Mouse (Mus musculus): ENCODE data around the gene Ly6g6f. TPM values are rescaled to one million over a fixed set of nuclear protein-coding genes. Genes with fewer than 3 reads are reported as not detected.
A peak's percentile ranks its signal among the peaks of the same experiment; 100 is the strongest.

Ly6g6f gene
- polyA plus RNA-seq, 1 experiment from 2014 or later: not detected

DNA sequence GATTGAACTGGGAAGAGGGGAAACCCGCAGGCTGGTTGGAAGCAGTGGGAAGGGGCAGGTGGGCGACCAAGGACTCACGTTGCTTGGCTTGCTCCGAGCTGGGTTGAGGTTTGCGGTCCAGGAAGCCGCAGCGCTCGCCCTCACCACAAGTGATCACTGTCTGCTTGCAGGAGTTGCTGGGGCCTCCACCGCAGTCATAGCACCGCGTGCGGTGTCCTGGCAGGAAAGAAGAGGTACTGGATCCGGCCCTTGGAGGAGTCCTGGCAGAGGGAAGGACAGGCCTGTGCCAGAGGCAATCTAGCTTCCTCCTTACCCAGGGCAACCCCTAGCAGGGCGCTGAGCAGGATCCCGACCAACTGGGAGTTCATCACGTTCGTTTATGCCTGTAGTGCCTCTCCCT is 11.3 kb downstream of the Ly6g6f start:
- ATAC-seq (replicated peaks; ENCODE audit: low FRiP score, low read depth) (no peak), DNase-seq (ENCODE audit: low spot score) (no peak)
- Histone ChIP-seq H3K4me1 (replicated peaks; ENCODE audit: insufficient read depth, low read length) (peaks cover 3% of the 10 kb centered on the region; the same call in 1 of the 2 replicates), H3K4me2 (ENCODE audit: low read length) (no peak overlapping the region), H3K4me3 (replicated peaks; ENCODE audit: low read depth, low read length) (no peak overlapping the region), H3K27me3 (ENCODE audit: insufficient read depth, low read length) (no peaks in the 10 kb centered on the region), H3K27ac (no peak overlapping the region), H3K9me3 (replicated peaks; ENCODE audit: low read length) (no peaks in the 10 kb centered on the region), H3K36me3 (ENCODE audit: insufficient read depth, low read length) (no peaks in the 10 kb centered on the region), H3K9ac (ENCODE audit: low read depth, low read length) (no peak overlapping the region)
- 35% methylated on average over 17 of the region's 17 CpGs for WGBS
- no peak for TF ChIP-seq CTCF (IDR thresholded peaks at IDR 0.05; ENCODE audit: low read depth)

DNA sequence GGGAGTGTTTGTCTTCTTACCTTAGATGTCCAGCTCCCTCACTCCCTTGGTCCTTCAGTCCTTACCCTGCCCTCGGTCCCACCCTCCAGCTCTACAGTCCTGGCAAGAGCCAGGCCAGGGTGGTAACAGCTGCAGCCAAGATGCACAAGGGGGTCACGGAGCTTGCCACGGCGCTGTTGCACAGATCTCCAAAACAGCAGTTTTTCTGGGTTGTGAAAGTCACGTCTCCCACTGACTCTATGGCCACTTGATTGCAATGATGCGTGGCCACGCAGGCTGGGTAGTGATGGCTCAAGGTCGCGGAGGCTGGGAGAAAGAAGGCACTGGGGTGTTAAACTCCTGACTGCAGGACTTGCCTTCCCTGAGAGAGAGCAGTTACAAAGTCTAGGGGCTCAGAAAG is 14.0 kb downstream of the Ly6g6f start:
- Histone ChIP-seq H3K4me1 (replicated peaks; ENCODE audit: insufficient read depth, low read length) (0 out of 2 replicates have a peak, but pooled peaks cover under 1% of the 10 kb centered on the region), H3K9ac (ENCODE audit: low read depth, low read length) (no peak overlapping the region), H3K4me3 (replicated peaks; ENCODE audit: low read depth, low read length) (no peak overlapping the region), H3K27me3 (ENCODE audit: insufficient read depth, low read length) (no peaks in the 10 kb centered on the region), H3K27ac (no peak overlapping the region), H3K9me3 (replicated peaks; ENCODE audit: low read length) (no peaks in the 10 kb centered on the region), H3K4me2 (ENCODE audit: low read length) (no peak overlapping the region), H3K36me3 (ENCODE audit: insufficient read depth, low read length) (no peaks in the 10 kb centered on the region)
- 42% methylated on average over 9 of the region's 9 CpGs for WGBS
- no peak for TF ChIP-seq CTCF (IDR thresholded peaks at IDR 0.05; ENCODE audit: low read depth)
- no peak for DNase-seq (ENCODE audit: low spot score)
- ATAC-seq (replicated peaks; ENCODE audit: low FRiP score, low read depth): no peak

DNA sequence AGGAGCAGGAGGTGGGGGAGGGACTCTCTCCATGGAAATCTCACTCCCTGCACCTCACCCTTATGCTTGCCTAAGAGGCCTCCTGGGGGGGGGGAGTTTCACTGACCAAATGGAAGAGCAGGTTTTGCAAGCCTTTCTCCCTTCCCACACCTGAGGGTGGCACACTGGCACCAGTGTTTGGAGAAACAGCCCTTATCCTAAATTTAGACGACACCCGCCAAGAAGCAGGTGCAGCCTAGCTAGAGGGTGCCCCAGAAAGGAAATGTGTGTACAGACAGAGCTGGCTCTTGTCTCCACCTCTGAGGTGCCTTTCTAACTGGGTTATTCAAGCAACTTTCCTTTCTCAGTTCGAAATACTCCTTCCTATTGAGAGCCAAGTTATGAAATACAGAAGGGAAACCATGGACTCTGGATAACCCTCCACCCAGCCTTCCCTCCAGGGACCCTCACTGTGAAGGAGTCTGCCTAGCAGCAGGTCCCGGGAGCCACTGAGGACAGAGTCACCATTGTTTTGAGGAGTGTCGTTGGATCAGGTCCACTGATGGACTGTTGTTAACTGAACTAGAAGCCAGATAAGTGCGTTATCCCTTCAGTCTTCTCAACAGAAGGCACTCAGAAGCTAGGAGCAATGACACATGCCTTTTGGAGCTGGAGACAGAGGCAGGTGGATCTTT is 14.7 kb downstream of the Ly6g6f start:
- ATAC-seq (replicated peaks; ENCODE audit: low FRiP score, low read depth): no peak
- no peak overlapping the region for H3K27ac ChIP-seq
- no peak overlapping the region for H3K9ac ChIP-seq (ENCODE audit: low read depth, low read length)
- no peaks in the 10 kb centered on the region for H3K9me3 ChIP-seq (replicated peaks; ENCODE audit: low read length)
- H3K4me3 ChIP-seq (replicated peaks; ENCODE audit: low read depth, low read length): no peak overlapping the region
- H3K4me1 ChIP-seq (replicated peaks; ENCODE audit: insufficient read depth, low read length): no peaks in the 10 kb centered on the region
- WGBS: 59% methylated on average over 6 of the region's 6 CpGs
- H3K36me3 ChIP-seq (ENCODE audit: insufficient read depth, low read length): no peaks in the 10 kb centered on the region
- no peak for TF ChIP-seq CTCF (IDR thresholded peaks at IDR 0.05; ENCODE audit: low read depth)
- no peaks in the 10 kb centered on the region for H3K27me3 ChIP-seq (ENCODE audit: insufficient read depth, low read length)
- no peak overlapping the region for H3K4me2 ChIP-seq (ENCODE audit: low read length)
- DNase-seq (ENCODE audit: low spot score): no peak

DNA sequence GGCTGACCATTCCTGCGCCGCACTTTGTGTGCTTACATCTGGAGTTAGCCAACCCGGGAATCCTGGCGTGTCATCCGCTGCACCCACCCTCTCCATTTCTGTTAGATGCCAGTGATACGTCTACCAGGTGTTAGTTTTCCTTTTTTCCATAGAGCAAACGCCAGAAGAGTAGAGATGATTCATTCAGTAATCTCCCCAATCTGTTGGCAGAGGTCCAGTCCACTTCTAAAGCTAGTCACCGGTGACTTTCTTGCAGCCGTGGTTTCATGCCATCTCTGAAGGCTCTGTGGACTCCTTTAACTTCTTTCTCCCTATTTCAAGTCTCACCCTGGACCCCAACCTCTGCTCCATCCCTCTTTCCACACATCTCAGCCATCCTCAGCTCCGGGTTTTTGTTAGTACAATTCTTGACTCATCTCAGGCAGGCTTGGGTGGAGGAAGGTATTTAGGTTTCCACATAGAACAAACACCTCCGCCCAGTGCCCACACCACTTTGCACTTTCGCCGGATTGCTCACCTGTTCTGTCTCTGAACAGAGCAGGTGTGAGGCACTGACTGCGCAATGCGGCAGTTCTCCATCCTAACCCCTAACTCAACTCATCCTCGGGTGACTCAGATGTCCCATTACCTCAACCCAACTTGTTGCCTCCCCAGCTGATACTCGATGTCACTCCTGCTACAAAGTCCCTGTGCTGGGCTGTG is 17.0 kb downstream of the Ly6g6f start:
- no peaks in the 10 kb centered on the region for H3K9me3 ChIP-seq (replicated peaks; ENCODE audit: low read length)
- no peak for ATAC-seq (replicated peaks; ENCODE audit: low FRiP score, low read depth)
- no peak overlapping the region for H3K27ac ChIP-seq
- H3K27me3 ChIP-seq (ENCODE audit: insufficient read depth, low read length): no peaks in the 10 kb centered on the region
- no peak overlapping the region for H3K4me2 ChIP-seq (ENCODE audit: low read length)
- H3K9ac ChIP-seq (ENCODE audit: low read depth, low read length): no peak overlapping the region
- no peak overlapping the region for H3K4me3 ChIP-seq (replicated peaks; ENCODE audit: low read depth, low read length)
- H3K4me1 ChIP-seq (replicated peaks; ENCODE audit: insufficient read depth, low read length): peaks cover 10% of the 10 kb centered on the region; the same call in 1 of the 2 replicates
- TF ChIP-seq CTCF (IDR thresholded peaks at IDR 0.05; ENCODE audit: low read depth): no peak
- no peaks in the 10 kb centered on the region for H3K36me3 ChIP-seq (ENCODE audit: insufficient read depth, low read length)
- 76% methylated on average over 17 of the region's 17 CpGs for WGBS
- no peak for DNase-seq (ENCODE audit: low spot score)

DNA sequence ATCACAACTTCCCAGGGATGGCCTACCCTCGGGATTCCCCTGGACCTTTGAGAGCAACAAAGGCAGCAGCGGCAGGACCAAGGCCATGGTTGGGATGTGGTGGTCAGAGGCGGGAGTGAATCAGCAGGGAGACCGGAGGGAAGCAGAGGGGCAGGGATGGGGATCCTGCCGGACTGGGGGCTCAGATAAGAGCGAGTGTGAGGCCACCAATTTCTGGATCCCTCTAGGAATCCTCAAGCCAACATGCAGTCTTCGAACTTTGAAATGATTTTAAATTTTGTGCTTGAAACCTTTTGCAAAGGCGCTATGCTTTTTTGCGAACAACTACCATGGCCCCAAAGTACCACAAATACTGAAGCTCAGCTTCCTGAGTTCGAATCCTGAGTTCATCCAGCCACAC is 19.3 kb downstream of the Ly6g6f start, which contains the start of gene Mpig6b:
TSS of gene Mpig6b (minus strand) at position 101 of the 400 bp plus-strand sequence.
- no peak for TF ChIP-seq CTCF (IDR thresholded peaks at IDR 0.05; ENCODE audit: low read depth)
- 58% methylated on average over 10 of the region's 10 CpGs for WGBS

More for the DNA sequence above, 19.3 kb downstream of the Ly6g6f start, which contains the start of gene Mpig6b:
- Histone ChIP-seq H3K4me3 (replicated peaks; ENCODE audit: low read depth, low read length) (peak within 1 kb of the TSS; percentile 36), H3K4me1 (replicated peaks; ENCODE audit: insufficient read depth, low read length) (peaks cover 10% of the 10 kb centered on the region; the same call in 1 of the 2 replicates), H3K4me2 (ENCODE audit: low read length) (peak within 1 kb of the TSS; percentile 64), H3K27ac (peak within 1 kb of the TSS; percentile 79; the same call in 1 of the 2 replicates), H3K9me3 (replicated peaks; ENCODE audit: low read length) (no peaks in the 10 kb centered on the region), H3K36me3 (ENCODE audit: insufficient read depth, low read length) (peaks cover 6% of the 10 kb centered on the region; the same call in 1 of the 2 replicates), H3K27me3 (ENCODE audit: insufficient read depth, low read length) (no peaks in the 10 kb centered on the region), H3K9ac (ENCODE audit: low read depth, low read length) (peak within 1 kb of the TSS; percentile 53)
- ATAC-seq (replicated peaks; ENCODE audit: low FRiP score, low read depth): no peak
- no peak for DNase-seq (ENCODE audit: low spot score)

Measured in kidney, postnatal 0 days (tissue).